Comparison of ENCODE assay signal across 7 mouse cellular contexts in genomic region chr6:149193276-149193905, GRCm38 (mm10). TPM values are rescaled to one million over a fixed set of nuclear protein-coding genes. Genes with fewer than 3 reads are reported as not detected.
DNase-seq lines count a peak whose midpoint lies in the region; ATAC-seq and TF ChIP-seq lines count a peak whose summit lies in the region.

No protein-coding gene starts in this region.

- peak overlapping the region; percentile 61 for H3K9ac ChIP-seq in liver, embryonic 14.5 days (replicated peaks)
- no peak overlapping the region for H3K9ac ChIP-seq in neural tube, embryonic 15.5 days (replicated peaks)

- H3K9me3 ChIP-seq in liver, embryonic 14.5 days (ENCODE audit: control insufficient read depth, low read length) = no peaks in the 10 kb centered on the region
- no peaks in the 10 kb centered on the region for H3K9me3 ChIP-seq in hindbrain, embryonic 10.5 days
- H3K9me3 ChIP-seq in neural tube, embryonic 15.5 days (replicated peaks) = no peaks in the 10 kb centered on the region

- 21% methylated on average over 5 of the region's 5 CpGs for WGBS in liver, embryonic 14.5 days (ENCODE audit: insufficient replicate concordance)
- 83% methylated on average over 5 of the region's 5 CpGs for WGBS in hindbrain, embryonic 10.5 days
- 83% methylated on average over 5 of the region's 5 CpGs for WGBS in neural tube, embryonic 15.5 days

- H3K4me1 ChIP-seq in liver, embryonic 14.5 days (replicated peaks; ENCODE audit: control insufficient read depth in 2 of 2, insufficient read depth in 2 of 2, low read length in 1 of 2) = peaks cover 31% of the 10 kb centered on the region in 2 experiments
- peaks cover 6% of the 10 kb centered on the region; the same call in 1 of the 2 replicates for H3K4me1 ChIP-seq in hindbrain, embryonic 10.5 days (replicated peaks)
- H3K4me1 ChIP-seq in neural tube, embryonic 15.5 days = peaks cover 6% of the 10 kb centered on the region

- peak overlapping the region; percentile 86 for H3K27ac ChIP-seq in liver, embryonic 14.5 days
- H3K27ac ChIP-seq in hindbrain, embryonic 10.5 days = no peak overlapping the region
- H3K27ac ChIP-seq in neural tube, embryonic 15.5 days (replicated peaks) = no peak overlapping the region

- no peak overlapping the region for H3K4me3 ChIP-seq in liver, embryonic 14.5 days (ENCODE audit: insufficient read depth in 1 of 2, low read depth in 2 of 2, low read length in 2 of 2)
- no peak overlapping the region for H3K4me3 ChIP-seq in hindbrain, embryonic 10.5 days
- no peak overlapping the region for H3K4me3 ChIP-seq in neural tube, embryonic 15.5 days (replicated peaks)

- peak; percentile 84 for ATAC-seq in granulocyte monocyte progenitor cell, adult 5-6 weeks (replicated peaks; ENCODE audit: poor library complexity, severe bottlenecking)
- ATAC-seq in liver, embryonic 14.5 days (ENCODE audit: insufficient read depth) = peak; percentile 82
- ATAC-seq in neural tube, embryonic 15.5 days (ENCODE audit: low FRiP score) = no peak

- TF ChIP-seq CTCF in liver, embryonic 14.5 days (IDR thresholded peaks at IDR 0.05; ENCODE audit: low read depth) = no peak

- peak overlapping the region; percentile 62 for H3K4me2 ChIP-seq in liver, embryonic 14.5 days (ENCODE audit: low read depth)
- H3K4me2 ChIP-seq in neural tube, embryonic 15.5 days = no peak overlapping the region

- no peaks in the 10 kb centered on the region for H3K27me3 ChIP-seq in liver, embryonic 14.5 days (ENCODE audit: control insufficient read depth, insufficient read depth, low read length)
- H3K27me3 ChIP-seq in splenic B cell, adult 2 months (ENCODE audit: control insufficient read depth, insufficient read depth, low read length, poor library complexity, severe bottlenecking) = no peaks in the 10 kb centered on the region
- H3K27me3 ChIP-seq in hindbrain, embryonic 10.5 days (ENCODE audit: insufficient read depth, poor library complexity, severe bottlenecking) = no peaks in the 10 kb centered on the region
- H3K27me3 ChIP-seq in neural tube, embryonic 15.5 days (replicated peaks) = no peaks in the 10 kb centered on the region

- no peaks in the 10 kb centered on the region for H3K36me3 ChIP-seq in liver, embryonic 14.5 days (replicated peaks; ENCODE audit: control insufficient read depth, insufficient read depth, low read depth)
- no peaks in the 10 kb centered on the region for H3K36me3 ChIP-seq in splenic B cell, adult 2 months (ENCODE audit: control insufficient read depth, insufficient read depth, low read length, poor library complexity, severe bottlenecking)
- no peaks in the 10 kb centered on the region for H3K36me3 ChIP-seq in hindbrain, embryonic 10.5 days
- no peaks in the 10 kb centered on the region for H3K36me3 ChIP-seq in neural tube, embryonic 15.5 days

- peak; percentile 74 for DNase-seq in CD4-positive, CD25-positive, alpha-beta regulatory T cell, adult 2 months (ENCODE audit: low read depth, low spot score)
- DNase-seq in Muller cell, postnatal 12 days (ENCODE audit: inconsistent ontology term) = peak; percentile 82
- DNase-seq in liver, embryonic 14.5 days (ENCODE audit: low read depth in 3 of 3, low spot score in 3 of 3) = peak; percentile 94 to 99 (median 94)
- DNase-seq in splenic B cell, adult 2 months (ENCODE audit: low read depth, low spot score) = peak; percentile 70
- DNase-seq in hindbrain, embryonic 10.5 days (ENCODE audit: low spot score) = no peak

- TF ChIP-seq EP300 in liver, embryonic 14.5 days (IDR thresholded peaks at IDR 0.05; ENCODE audit: low read depth) = peak; percentile 81

RNA-seq across cellular contexts. Expression of gene Amn1, which starts 4.9 kb away (rescaled TPM):
- 5.3 and 10.1 TPM in 2 replicates for total RNA-seq in granulocyte monocyte progenitor cell, adult 5-6 weeks (2014; fragmentation: Nextera tagmentation)
- 6.1 and 8.7 TPM in 2 replicates for total RNA-seq in granulocyte monocyte progenitor cell, adult 5-6 weeks (2017)
- 2.9 and 3.1 TPM in 2 replicates for polyA plus RNA-seq in liver, embryonic 14.5 days (2012; rRNA removed)
- 4.0 and 5.2 TPM in 2 replicates for polyA plus RNA-seq in liver, embryonic 14.5 days (2014; fragmentation: Nextera tagmentation; extraction: Ambion mirVana)
- polyA plus RNA-seq in hindbrain, embryonic 10.5 days (2016; fragmentation: Nextera tagmentation; extraction: Ambion mirVana) = 51.9 and 70.0 TPM in 2 replicates
- 82.0 and 106 TPM in 2 replicates for polyA plus RNA-seq in neural tube, embryonic 15.5 days (2015; fragmentation: Nextera tagmentation; extraction: Ambion mirVana)

RNA-seq across cellular contexts. Expression of gene Etfbkmt, which starts 53.7 kb away (rescaled TPM):
- total RNA-seq in granulocyte monocyte progenitor cell, adult 5-6 weeks (2014; fragmentation: Nextera tagmentation) = 7.8 and 23.3 TPM in 2 replicates
- total RNA-seq in granulocyte monocyte progenitor cell, adult 5-6 weeks (2017) = 6.1 and 10.3 TPM in 2 replicates
- 6.0 and 7.8 TPM in 2 replicates for polyA plus RNA-seq in liver, embryonic 14.5 days (2012; rRNA removed)
- polyA plus RNA-seq in liver, embryonic 14.5 days (2014; fragmentation: Nextera tagmentation; extraction: Ambion mirVana) = 10.7 and 11.6 TPM in 2 replicates
- polyA plus RNA-seq in hindbrain, embryonic 10.5 days (2016; fragmentation: Nextera tagmentation; extraction: Ambion mirVana) = 8.8 and 10.7 TPM in 2 replicates
- polyA plus RNA-seq in neural tube, embryonic 15.5 days (2015; fragmentation: Nextera tagmentation; extraction: Ambion mirVana) = 7.6 and 9.8 TPM in 2 replicates
